Mouse (Mus musculus): ENCODE results near the gene Foxp3. TPM values are rescaled to one million over a fixed set of nuclear protein-coding genes. Genes with fewer than 3 reads are reported as not detected.

The Foxp3 gene
- polyA plus RNA-seq, 1 experiment from 2014 or later, result 0.06 TPM

DNA sequence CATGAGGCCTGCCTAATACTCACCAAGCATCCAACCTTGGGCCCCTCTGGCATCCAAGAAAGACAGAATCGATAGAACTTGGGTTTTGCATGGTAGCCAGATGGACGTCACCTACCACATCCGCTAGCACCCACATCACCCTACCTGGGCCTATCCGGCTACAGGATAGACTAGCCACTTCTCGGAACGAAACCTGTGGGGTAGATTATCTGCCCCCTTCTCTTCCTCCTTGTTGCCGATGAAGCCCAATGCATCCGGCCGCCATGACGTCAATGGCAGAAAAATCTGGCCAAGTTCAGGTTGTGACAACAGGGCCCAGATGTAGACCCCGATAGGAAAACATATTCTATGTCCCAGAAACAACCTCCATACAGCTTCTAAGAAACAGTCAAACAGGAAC, 10.4 kb downstream of the Foxp3 start:
- 98% methylated on average over 11 of the region's 11 CpGs for WGBS

GRCm38 (mm10) chrX:7586356-7586755, 12.9 kb downstream of the Foxp3 start:
- Histone ChIP-seq H3K36me3 (peaks cover 29% of the 10 kb centered on the region), H3K27me3 (ENCODE audit: low read depth, poor library complexity, severe bottlenecking) (no peaks in the 10 kb centered on the region), H3K9me3 (replicated peaks) (no peaks in the 10 kb centered on the region), H3K4me3 (no peak overlapping the region), H3K27ac (no peak overlapping the region), H3K4me1 (no peaks in the 10 kb centered on the region)
- 96% methylated on average over 3 of the region's 5 CpGs for WGBS
- DNase-seq (ENCODE audit: low spot score), result no peak

More for the DNA sequence above, 10.4 kb downstream of the Foxp3 start:
- no peaks in the 10 kb centered on the region for H3K4me1 ChIP-seq
- peaks cover 12% of the 10 kb centered on the region; the same call in 1 of the 2 replicates for H3K36me3 ChIP-seq
- H3K27ac ChIP-seq, result no peak overlapping the region
- no peaks in the 10 kb centered on the region for H3K9me3 ChIP-seq (replicated peaks)
- no peak overlapping the region for H3K4me3 ChIP-seq
- no peak for DNase-seq (ENCODE audit: low spot score)
- H3K27me3 ChIP-seq (ENCODE audit: low read depth, poor library complexity, severe bottlenecking), result no peaks in the 10 kb centered on the region

DNA sequence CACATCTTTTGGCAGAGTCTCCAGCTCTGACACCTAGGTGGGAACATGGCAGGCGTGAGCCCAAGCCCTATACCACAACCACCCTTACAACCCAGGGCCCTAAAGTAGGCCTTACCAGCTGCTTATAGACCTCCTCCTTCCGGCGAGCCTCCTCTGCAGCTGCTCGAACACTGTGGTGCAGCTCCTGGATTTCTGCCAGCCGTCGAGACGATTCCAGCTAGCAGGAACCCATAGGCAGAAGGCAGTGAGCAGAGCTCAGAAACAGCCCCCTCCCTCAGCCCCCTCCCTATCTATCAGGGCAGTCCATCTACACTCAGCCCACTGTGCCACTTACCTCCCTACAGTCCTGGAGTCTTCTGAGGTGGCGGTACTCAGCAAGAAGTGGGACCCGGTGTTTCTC, 21.9 kb downstream of the Foxp3 start:
- 91% methylated on average over 9 of the region's 9 CpGs for WGBS
- peaks cover 81% of the 10 kb centered on the region for H3K36me3 ChIP-seq
- no peak overlapping the region for H3K27ac ChIP-seq
- H3K9me3 ChIP-seq (replicated peaks), result no peaks in the 10 kb centered on the region
- H3K27me3 ChIP-seq (ENCODE audit: low read depth, poor library complexity, severe bottlenecking), result no peaks in the 10 kb centered on the region
- H3K4me1 ChIP-seq, result no peaks in the 10 kb centered on the region
- no peak for DNase-seq (ENCODE audit: low spot score)
- no peak overlapping the region for H3K4me3 ChIP-seq

GRCm38 (mm10) chrX:7604004-7604403, 30.6 kb downstream of the Foxp3 start:
- no peak for DNase-seq (ENCODE audit: low spot score)
- 88% methylated on average over 7 of the region's 7 CpGs for WGBS
- Histone ChIP-seq H3K4me3 (peak overlapping the region; percentile 54; the same call in 1 of the 2 replicates), H3K9me3 (replicated peaks) (no peaks in the 10 kb centered on the region), H3K27ac (no peak overlapping the region), H3K27me3 (ENCODE audit: low read depth, poor library complexity, severe bottlenecking) (no peaks in the 10 kb centered on the region), H3K4me1 (peaks cover 6% of the 10 kb centered on the region; the same call in 1 of the 2 replicates), H3K36me3 (peaks cover 16% of the 10 kb centered on the region)

GRCm38 (mm10) chrX:7604879-7605574, 31.6 kb downstream of the Foxp3 start, which contains the start of gene Ccdc22:
Gene Ccdc22, minus strand, starts transcription at chrX:7605517.
- Histone ChIP-seq H3K4me3 (peak within 1 kb of the TSS; percentile 54), H3K9me3 (replicated peaks) (no peaks in the 10 kb centered on the region), H3K27ac (peak within 1 kb of the TSS; percentile 72), H3K4me1 (peaks cover 6% of the 10 kb centered on the region; the same call in 1 of the 2 replicates), H3K36me3 (0 out of 2 replicates have a peak, but pooled peaks cover 7% of the 10 kb centered on the region), H3K27me3 (ENCODE audit: low read depth, poor library complexity, severe bottlenecking) (peaks cover 2% of the 10 kb centered on the region; the same call in 1 of the 2 replicates)
- WGBS, result 13% methylated on average over 28 of the region's 28 CpGs
- peak; percentile 71 for DNase-seq (ENCODE audit: low spot score)

DNA sequence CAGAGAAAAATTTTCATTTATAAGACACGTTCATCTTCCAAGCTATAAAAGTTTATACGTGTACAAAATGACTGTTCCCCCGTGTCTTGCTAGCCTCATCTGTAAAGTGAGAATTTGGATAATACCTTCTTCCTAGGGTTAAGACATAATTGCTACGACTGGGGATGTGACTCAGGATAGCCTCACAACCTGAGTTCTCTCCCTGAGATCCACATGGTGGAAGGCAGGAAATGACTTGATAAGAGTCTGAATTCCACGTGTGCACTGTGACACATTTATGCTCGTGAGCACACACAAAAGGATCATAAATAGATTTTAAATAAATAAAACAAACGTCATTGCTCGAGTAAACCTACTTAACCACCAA, 32.1 kb downstream of the Foxp3 start:
- Histone ChIP-seq H3K27me3 (ENCODE audit: low read depth, poor library complexity, severe bottlenecking) (peaks cover 8% of the 10 kb centered on the region; the same call in 1 of the 2 replicates), H3K4me1 (peaks cover 8% of the 10 kb centered on the region; the same call in 1 of the 2 replicates), H3K4me3 (peak overlapping the region; percentile 54; the same call in 1 of the 2 replicates), H3K27ac (no peak overlapping the region), H3K9me3 (replicated peaks) (no peaks in the 10 kb centered on the region), H3K36me3 (0 out of 2 replicates have a peak, but pooled peaks cover 2% of the 10 kb centered on the region)
- DNase-seq (ENCODE audit: low spot score), result no peak
- WGBS, result 48% methylated on average over 8 of the region's 8 CpGs

- Histone ChIP-seq H3K4me3 (no peak within 1 kb of the TSS), H3K27me3 (ENCODE audit: low read depth, poor library complexity, severe bottlenecking) (peaks cover 20% of the 10 kb centered on the region), H3K27ac (no peak within 1 kb of the TSS), H3K4me1 (peaks cover 8% of the 10 kb centered on the region; the same call in 1 of the 2 replicates), H3K9me3 (replicated peaks) (no peaks in the 10 kb centered on the region), H3K36me3 (0 out of 2 replicates have a peak, but pooled peaks cover 2% of the 10 kb centered on the region)
- WGBS, result 75% methylated on average over 6 of the region's 6 CpGs
- no peak for DNase-seq (ENCODE audit: low spot score)
These were observed 33.3 kb downstream of the Foxp3 start, which contains the start of gene Cacna1f for GRCm38 (mm10) chrX:7606783-7607182. Gene Cacna1f, plus strand, starts transcription at chrX:7607083.

GRCm38 (mm10) chrX:7610035-7610434, 36.6 kb downstream of the Foxp3 start:
- WGBS, result 25% methylated on average over 21 of the region's 21 CpGs

DNA sequence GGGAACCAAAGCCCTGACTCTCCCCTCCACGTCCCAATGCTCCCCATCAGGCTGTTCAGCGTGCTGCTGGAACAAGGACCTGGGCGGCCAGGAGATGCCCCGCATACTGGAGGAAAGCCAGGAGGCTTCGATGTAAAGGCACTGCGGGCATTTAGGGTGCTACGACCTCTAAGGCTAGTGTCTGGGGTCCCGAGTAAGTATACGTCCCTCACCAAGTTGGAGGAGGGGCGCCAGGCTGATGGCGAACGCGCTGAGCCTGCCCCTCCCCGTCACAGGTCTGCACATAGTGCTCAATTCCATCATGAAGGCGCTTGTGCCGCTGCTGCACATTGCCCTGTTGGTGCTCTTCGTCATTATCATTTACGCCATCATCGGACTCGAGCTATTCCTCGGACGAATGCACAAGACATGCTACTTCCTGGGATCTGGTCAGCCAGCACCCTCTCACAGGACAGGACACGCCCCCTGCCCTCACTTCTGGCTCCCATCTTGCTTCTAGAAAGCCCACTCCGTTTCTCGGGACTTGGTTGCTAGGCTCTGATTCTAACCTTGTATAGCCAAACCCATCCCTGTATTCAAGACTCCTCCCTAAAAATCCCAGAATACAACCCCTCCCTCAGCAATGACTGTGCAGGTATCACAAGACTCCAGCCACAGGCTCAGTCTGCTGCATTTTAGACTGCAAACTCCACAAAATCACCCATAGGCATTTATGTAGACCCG, 37.3 kb downstream of the Foxp3 start:
- Histone ChIP-seq H3K27me3 (ENCODE audit: low read depth, poor library complexity, severe bottlenecking) (peaks cover 21% of the 10 kb centered on the region), H3K36me3 (no peaks in the 10 kb centered on the region), H3K9me3 (replicated peaks) (no peaks in the 10 kb centered on the region), H3K27ac (no peak overlapping the region), H3K4me3 (peak overlapping the region; percentile 50), H3K4me1 (0 out of 2 replicates have a peak, but pooled peaks cover 3% of the 10 kb centered on the region)
- 17% methylated on average over 26 of the region's 26 CpGs for WGBS
- peak; percentile 31 for DNase-seq (ENCODE audit: low spot score)

More at GRCm38 (mm10) chrX:7610035-7610434, 36.6 kb downstream of the Foxp3 start:
- no peak for DNase-seq (ENCODE audit: low spot score)
- 0 out of 2 replicates have a peak, but pooled peaks cover 3% of the 10 kb centered on the region for H3K4me1 ChIP-seq
- H3K27ac ChIP-seq, result no peak overlapping the region
- no peaks in the 10 kb centered on the region for H3K36me3 ChIP-seq
- H3K9me3 ChIP-seq (replicated peaks), result no peaks in the 10 kb centered on the region
- peaks cover 21% of the 10 kb centered on the region for H3K27me3 ChIP-seq (ENCODE audit: low read depth, poor library complexity, severe bottlenecking)
- H3K4me3 ChIP-seq, result peak overlapping the region; percentile 50

GRCm38 (mm10) chrX:7617889-7618551, 44.6 kb downstream of the Foxp3 start:
- 83% methylated on average over 12 of the region's 12 CpGs for WGBS
- H3K27ac ChIP-seq, result no peak overlapping the region
- H3K9me3 ChIP-seq (replicated peaks), result no peaks in the 10 kb centered on the region
- no peaks in the 10 kb centered on the region for H3K27me3 ChIP-seq (ENCODE audit: low read depth, poor library complexity, severe bottlenecking)
- no peak for DNase-seq (ENCODE audit: low spot score)
- H3K4me3 ChIP-seq, result no peak overlapping the region
- H3K4me1 ChIP-seq, result no peaks in the 10 kb centered on the region
- H3K36me3 ChIP-seq, result no peaks in the 10 kb centered on the region

- WGBS, result 94% methylated on average over 6 of the region's 6 CpGs
- no peak overlapping the region for H3K4me3 ChIP-seq
- no peak for DNase-seq (ENCODE audit: low spot score)
These were observed 59.1 kb downstream of the Foxp3 start for GRCm38 (mm10) chrX:7632560-7632959.

DNA sequence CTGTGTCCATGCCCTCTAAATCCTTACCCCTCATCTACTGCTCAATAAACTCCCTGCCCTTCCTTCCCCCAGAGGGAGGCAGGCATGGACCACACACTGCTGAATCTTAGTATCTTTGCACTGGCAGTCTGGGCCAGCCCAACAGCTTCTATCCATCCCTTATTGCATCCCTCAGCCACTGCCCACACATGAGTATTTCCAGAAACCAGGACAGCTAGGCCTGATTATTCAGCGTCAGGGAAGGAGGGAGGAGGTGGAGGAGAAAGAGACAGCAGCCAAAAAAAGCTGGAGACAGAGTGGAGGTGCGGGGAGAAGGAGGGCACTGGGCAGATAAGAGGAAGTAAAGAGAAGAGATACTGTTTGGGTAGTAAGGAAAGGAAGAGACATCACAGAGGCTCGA, 61.7 kb downstream of the Foxp3 start:
- Histone ChIP-seq H3K27me3 (ENCODE audit: low read depth, poor library complexity, severe bottlenecking) (peaks cover 17% of the 10 kb centered on the region), H3K27ac (no peak overlapping the region), H3K9me3 (replicated peaks) (no peaks in the 10 kb centered on the region; the same call in 1 of the 2 replicates), H3K36me3 (no peaks in the 10 kb centered on the region), H3K4me3 (no peak overlapping the region), H3K4me1 (peaks cover 8% of the 10 kb centered on the region)
- WGBS, result 68% methylated on average over 3 of the region's 3 CpGs
- DNase-seq (ENCODE audit: low spot score), result no peak

More at GRCm38 (mm10) chrX:7632560-7632959, 59.1 kb downstream of the Foxp3 start:
- H3K4me1 ChIP-seq, result no peaks in the 10 kb centered on the region
- no peaks in the 10 kb centered on the region for H3K36me3 ChIP-seq
- H3K9me3 ChIP-seq (replicated peaks), result no peaks in the 10 kb centered on the region
- no peak overlapping the region for H3K27ac ChIP-seq
- H3K27me3 ChIP-seq (ENCODE audit: low read depth, poor library complexity, severe bottlenecking), result no peaks in the 10 kb centered on the region
